Mouse (Mus musculus): ENCODE data around the gene Sdhc. TPM values are rescaled to one million over a fixed set of nuclear protein-coding genes. Genes with fewer than 3 reads are reported as not detected.

The Sdhc gene
- polyA plus RNA-seq, 1 experiment from 2014 or later: 261 TPM

GRCm38 (mm10) chr1:171179487-171180171, 29.2 kb upstream of the Sdhc start:
- H3K27me3 ChIP-seq (replicated peaks; ENCODE audit: control insufficient read depth, insufficient read depth, low read length): 0 out of 2 replicates have a peak, but pooled peaks cover 2% of the 10 kb centered on the region
- no peaks in the 10 kb centered on the region for H3K9me3 ChIP-seq (ENCODE audit: control insufficient read depth, low read length)
- no peaks in the 10 kb centered on the region for H3K4me1 ChIP-seq (replicated peaks; ENCODE audit: control insufficient read depth, insufficient read depth, low read length)
- no peak overlapping the region for H3K4me2 ChIP-seq
- H3K36me3 ChIP-seq (ENCODE audit: control insufficient read depth, insufficient read depth, low read length): no peaks in the 10 kb centered on the region
- WGBS: 80% methylated on average over 5 of the region's 5 CpGs
- no peak for DNase-seq (ENCODE audit: low spot score)
- no peak overlapping the region for H3K4me3 ChIP-seq (ENCODE audit: low read depth, low read length)
- H3K27ac ChIP-seq (ENCODE audit: low read depth, low read length): no peak overlapping the region
- no peak overlapping the region for H3K9ac ChIP-seq (ENCODE audit: low read depth, low read length)
- ATAC-seq (replicated peaks; ENCODE audit: low FRiP score): no peak

- no peaks in the 10 kb centered on the region for H3K36me3 ChIP-seq (ENCODE audit: control insufficient read depth, insufficient read depth, low read length)
- DNase-seq (ENCODE audit: low spot score) (no peak), ATAC-seq (replicated peaks; ENCODE audit: low FRiP score) (no peak)
- H3K27me3 ChIP-seq (replicated peaks; ENCODE audit: control insufficient read depth, insufficient read depth, low read length): no peaks in the 10 kb centered on the region
- H3K4me2 ChIP-seq: no peak overlapping the region
- 94% methylated on average over 8 of the region's 8 CpGs for WGBS
- H3K4me3 ChIP-seq (ENCODE audit: low read depth, low read length): no peak overlapping the region
- H3K27ac ChIP-seq (ENCODE audit: low read depth, low read length): no peak overlapping the region
- no peaks in the 10 kb centered on the region for H3K4me1 ChIP-seq (replicated peaks; ENCODE audit: control insufficient read depth, insufficient read depth, low read length)
- no peaks in the 10 kb centered on the region for H3K9me3 ChIP-seq (ENCODE audit: control insufficient read depth, low read length)
- H3K9ac ChIP-seq (ENCODE audit: low read depth, low read length): no peak overlapping the region
These were observed 22.4 kb upstream of the Sdhc start for GRCm38 (mm10) chr1:171172779-171173178.

- Histone ChIP-seq H3K4me1 (replicated peaks; ENCODE audit: control insufficient read depth, insufficient read depth, low read length) (no peaks in the 10 kb centered on the region), H3K9ac (ENCODE audit: low read depth, low read length) (no peak overlapping the region), H3K4me3 (ENCODE audit: low read depth, low read length) (no peak overlapping the region), H3K4me2 (no peak overlapping the region), H3K27ac (ENCODE audit: low read depth, low read length) (no peak overlapping the region), H3K9me3 (ENCODE audit: control insufficient read depth, low read length) (no peaks in the 10 kb centered on the region), H3K36me3 (ENCODE audit: control insufficient read depth, insufficient read depth, low read length) (no peaks in the 10 kb centered on the region), H3K27me3 (replicated peaks; ENCODE audit: control insufficient read depth, insufficient read depth, low read length) (no peaks in the 10 kb centered on the region)
- DNase-seq (ENCODE audit: low spot score) (no peak), ATAC-seq (replicated peaks; ENCODE audit: low FRiP score) (no peak)
- WGBS: 28% methylated on average over 3 of the region's 3 CpGs
These were observed 20.7 kb upstream of the Sdhc start for GRCm38 (mm10) chr1:171171138-171171537.

- WGBS: 51% methylated on average over 3 of the region's 3 CpGs
- no peak for ATAC-seq (replicated peaks; ENCODE audit: low FRiP score)
These were observed 19.5 kb upstream of the Sdhc start for GRCm38 (mm10) chr1:171169913-171170312.

GRCm38 (mm10) chr1:171168906-171169305, 18.5 kb upstream of the Sdhc start:
- no peak overlapping the region for H3K4me2 ChIP-seq
- WGBS: 80% methylated on average over 12 of the region's 12 CpGs
- DNase-seq (ENCODE audit: low spot score): no peak
- H3K27ac ChIP-seq (ENCODE audit: low read depth, low read length): no peak overlapping the region
- H3K36me3 ChIP-seq (ENCODE audit: control insufficient read depth, insufficient read depth, low read length): no peaks in the 10 kb centered on the region
- H3K9me3 ChIP-seq (ENCODE audit: control insufficient read depth, low read length): no peaks in the 10 kb centered on the region
- H3K9ac ChIP-seq (ENCODE audit: low read depth, low read length): no peak overlapping the region
- ATAC-seq (replicated peaks; ENCODE audit: low FRiP score): no peak
- no peaks in the 10 kb centered on the region for H3K27me3 ChIP-seq (replicated peaks; ENCODE audit: control insufficient read depth, insufficient read depth, low read length)
- H3K4me1 ChIP-seq (replicated peaks; ENCODE audit: control insufficient read depth, insufficient read depth, low read length): no peaks in the 10 kb centered on the region
- no peak overlapping the region for H3K4me3 ChIP-seq (ENCODE audit: low read depth, low read length)

More at GRCm38 (mm10) chr1:171169913-171170312, 19.5 kb upstream of the Sdhc start:
- Histone ChIP-seq H3K4me3 (ENCODE audit: low read depth, low read length) (no peak overlapping the region), H3K9ac (ENCODE audit: low read depth, low read length) (no peak overlapping the region), H3K9me3 (ENCODE audit: control insufficient read depth, low read length) (no peaks in the 10 kb centered on the region), H3K36me3 (ENCODE audit: control insufficient read depth, insufficient read depth, low read length) (no peaks in the 10 kb centered on the region), H3K4me1 (replicated peaks; ENCODE audit: control insufficient read depth, insufficient read depth, low read length) (no peaks in the 10 kb centered on the region), H3K4me2 (no peak overlapping the region), H3K27me3 (replicated peaks; ENCODE audit: control insufficient read depth, insufficient read depth, low read length) (no peaks in the 10 kb centered on the region), H3K27ac (ENCODE audit: low read depth, low read length) (no peak overlapping the region)
- no peak for DNase-seq (ENCODE audit: low spot score)

- no peak overlapping the region for H3K27ac ChIP-seq (ENCODE audit: low read depth, low read length)
- no peaks in the 10 kb centered on the region for H3K4me1 ChIP-seq (replicated peaks; ENCODE audit: control insufficient read depth, insufficient read depth, low read length)
- ATAC-seq (replicated peaks; ENCODE audit: low FRiP score) (no peak), DNase-seq (ENCODE audit: low spot score) (no peak)
- H3K27me3 ChIP-seq (replicated peaks; ENCODE audit: control insufficient read depth, insufficient read depth, low read length): no peaks in the 10 kb centered on the region
- H3K9me3 ChIP-seq (ENCODE audit: control insufficient read depth, low read length): no peaks in the 10 kb centered on the region
- 40% methylated on average over 5 of the region's 5 CpGs for WGBS
- H3K4me3 ChIP-seq (ENCODE audit: low read depth, low read length): no peak overlapping the region
- no peak overlapping the region for H3K4me2 ChIP-seq
- H3K36me3 ChIP-seq (ENCODE audit: control insufficient read depth, insufficient read depth, low read length): no peaks in the 10 kb centered on the region
- no peak overlapping the region for H3K9ac ChIP-seq (ENCODE audit: low read depth, low read length)
These were observed 15.4 kb upstream of the Sdhc start for GRCm38 (mm10) chr1:171165629-171166345.

- no peak overlapping the region for H3K27ac ChIP-seq (ENCODE audit: low read depth, low read length)
- no peak for DNase-seq (ENCODE audit: low spot score)
- no peaks in the 10 kb centered on the region for H3K36me3 ChIP-seq (ENCODE audit: control insufficient read depth, insufficient read depth, low read length)
- no peak overlapping the region for H3K9ac ChIP-seq (ENCODE audit: low read depth, low read length)
- no peak overlapping the region for H3K4me3 ChIP-seq (ENCODE audit: low read depth, low read length)
- WGBS: 33% methylated on average over 3 of the region's 3 CpGs
- H3K27me3 ChIP-seq (replicated peaks; ENCODE audit: control insufficient read depth, insufficient read depth, low read length): peaks cover 12% of the 10 kb centered on the region
- no peaks in the 10 kb centered on the region for H3K9me3 ChIP-seq (ENCODE audit: control insufficient read depth, low read length)
- no peak overlapping the region for H3K4me2 ChIP-seq
- peaks cover 3% of the 10 kb centered on the region; the same call in 1 of the 2 replicates for H3K4me1 ChIP-seq (replicated peaks; ENCODE audit: control insufficient read depth, insufficient read depth, low read length)
- no peak for ATAC-seq (replicated peaks; ENCODE audit: low FRiP score)
These were observed 13.9 kb upstream of the Sdhc start for GRCm38 (mm10) chr1:171164258-171164657.

GRCm38 (mm10) chr1:171162526-171162925, 12.1 kb upstream of the Sdhc start:
- 82% methylated on average over 3 of the region's 3 CpGs for WGBS
- Histone ChIP-seq H3K4me1 (replicated peaks; ENCODE audit: control insufficient read depth, insufficient read depth, low read length) (peaks cover 3% of the 10 kb centered on the region; the same call in 1 of the 2 replicates), H3K27ac (ENCODE audit: low read depth, low read length) (no peak overlapping the region), H3K4me3 (ENCODE audit: low read depth, low read length) (no peak overlapping the region), H3K9ac (ENCODE audit: low read depth, low read length) (no peak overlapping the region), H3K36me3 (ENCODE audit: control insufficient read depth, insufficient read depth, low read length) (no peaks in the 10 kb centered on the region), H3K9me3 (ENCODE audit: control insufficient read depth, low read length) (no peaks in the 10 kb centered on the region), H3K27me3 (replicated peaks; ENCODE audit: control insufficient read depth, insufficient read depth, low read length) (peaks cover 23% of the 10 kb centered on the region), H3K4me2 (no peak overlapping the region)
- no peak for ATAC-seq (replicated peaks; ENCODE audit: low FRiP score)
- DNase-seq (ENCODE audit: low spot score): no peak

All from liver, embryonic 11.5 days (tissue).